In the genomic region with DNA sequence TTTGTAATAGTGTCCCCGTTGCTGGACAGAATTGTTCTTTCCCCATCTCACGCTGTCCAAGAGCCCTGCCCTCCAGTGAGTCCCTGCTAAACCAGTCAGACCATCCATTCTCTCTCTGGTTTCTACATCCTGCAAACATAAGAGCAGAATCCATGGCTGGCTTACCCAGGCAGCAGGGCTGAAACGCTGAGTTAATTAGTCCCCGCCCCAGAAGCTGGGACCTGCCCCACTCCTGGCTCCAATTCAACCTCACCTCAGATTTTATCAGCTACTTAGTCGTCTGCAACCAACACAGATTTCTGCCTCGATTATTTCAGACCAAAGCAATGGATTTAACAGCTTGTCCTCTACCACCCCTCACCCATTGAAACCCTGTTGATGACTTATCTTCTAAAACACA, we compare ENCODE assay signal across 15 mouse cellular contexts. TPM values are rescaled to one million over a fixed set of nuclear protein-coding genes. Genes with fewer than 3 reads are reported as not detected.
DNase-seq lines count a peak whose midpoint lies in the region; ATAC-seq and TF ChIP-seq lines count a peak whose summit lies in the region.
"Had no signal": no experiment of that assay in that cellular context is flagged by ENCODE, and none has a peak within 500 bp of the region (broad histone marks: within the 10 kb centered on the region; RNA-seq: fewer than 3 reads in every experiment).

No protein-coding gene starts in this region.

- H3K27me3 ChIP-seq in hindbrain, postnatal 0 days (ENCODE audit: insufficient read depth, low read length): no peaks in the 10 kb centered on the region
- no peaks in the 10 kb centered on the region for H3K27me3 ChIP-seq in hindbrain, embryonic 10.5 days (ENCODE audit: insufficient read depth, poor library complexity, severe bottlenecking)
- H3K27me3 ChIP-seq: embryonic facial prominence, embryonic 12.5 days; heart, embryonic 12.5 days; intestine, embryonic 15.5 days; neural tube, embryonic 13.5 days had no signal

- TF ChIP-seq POLR2A in brain, embryonic 14.5 days (IDR thresholded peaks at IDR 0.05; ENCODE audit: borderline replicate concordance, extremely low read depth, insufficient read depth, insufficient read length, poor library complexity, severe bottlenecking): no peak

- H3K9ac ChIP-seq in hindbrain, postnatal 0 days (replicated peaks; ENCODE audit: low read length): no peak overlapping the region
- H3K9ac ChIP-seq: embryonic facial prominence, embryonic 12.5 days; heart, embryonic 12.5 days; intestine, embryonic 15.5 days; neural tube, embryonic 13.5 days had no signal

- H3K4me3 ChIP-seq in hindbrain, postnatal 0 days (ENCODE audit: low read length): no peak overlapping the region
- H3K4me3 ChIP-seq in hindbrain, embryonic 10.5 days: no peak overlapping the region
- H3K4me3 ChIP-seq: embryonic facial prominence, embryonic 12.5 days; heart, embryonic 12.5 days; intestine, embryonic 15.5 days; neural tube, embryonic 13.5 days had no signal

- TF ChIP-seq CTCF in hindbrain, postnatal 0 days (IDR thresholded peaks at IDR 0.05; ENCODE audit: low read depth): no peak
- TF ChIP-seq CTCF in brain, embryonic 14.5 days (IDR thresholded peaks at IDR 0.05; ENCODE audit: borderline replicate concordance, extremely low read depth, insufficient read depth, insufficient read length): no peak

- H3K4me1 ChIP-seq in hindbrain, postnatal 0 days (ENCODE audit: insufficient read depth, low read length): no peaks in the 10 kb centered on the region
- no peaks in the 10 kb centered on the region for H3K4me1 ChIP-seq in hindbrain, embryonic 10.5 days (replicated peaks)
- H3K4me1 ChIP-seq: heart, embryonic 12.5 days; intestine, embryonic 15.5 days; neural tube, embryonic 13.5 days had no signal

- H3K4me2 ChIP-seq in hindbrain, postnatal 0 days (ENCODE audit: low read depth, low read length): no peak overlapping the region
- H3K4me2 ChIP-seq: embryonic facial prominence, embryonic 12.5 days; heart, embryonic 12.5 days; intestine, embryonic 15.5 days; neural tube, embryonic 13.5 days had no signal

- no peaks in the 10 kb centered on the region for H3K9me3 ChIP-seq in hindbrain, postnatal 0 days (ENCODE audit: low read length)
- H3K9me3 ChIP-seq in hindbrain, embryonic 10.5 days: no peaks in the 10 kb centered on the region
- H3K9me3 ChIP-seq: embryonic facial prominence, embryonic 12.5 days; intestine, embryonic 15.5 days; neural tube, embryonic 13.5 days had no signal

- WGBS in hindbrain, postnatal 0 days: 52% methylated on average over 6 of the region's 6 CpGs
- 67% methylated on average over 6 of the region's 6 CpGs for WGBS in hindbrain, embryonic 10.5 days

- peak; percentile 34 for DNase-seq in hindbrain, postnatal 0 days (ENCODE audit: low spot score)
- DNase-seq in hindbrain, embryonic 10.5 days (ENCODE audit: low spot score): no peak
- peak; percentile 77 for DNase-seq in brain, embryonic 14.5 days (ENCODE audit: low read depth)
- DNase-seq in kidney, adult 18-20 months: peak; percentile 18
- peak; percentile 30 to 60 for DNase-seq in kidney, postnatal 25 days
- no peak for DNase-seq in heart, adult 8-10 months (ENCODE audit: low spot score)
- no peak for DNase-seq in adrenal gland, adult 18-20 months (ENCODE audit: low spot score in 2 of 2)
- DNase-seq: adrenal gland, postnatal 14 days; cerebellum, adult 9-11 months; gastrocnemius, postnatal 25 days; retina, postnatal 1 day had no signal

- no peak overlapping the region for H3K27ac ChIP-seq in hindbrain, postnatal 0 days
- H3K27ac ChIP-seq in hindbrain, embryonic 10.5 days: no peak overlapping the region
- H3K27ac ChIP-seq: embryonic facial prominence, embryonic 12.5 days; intestine, embryonic 15.5 days; neural tube, embryonic 13.5 days had no signal

- no peak for ATAC-seq in hindbrain, postnatal 0 days
- ATAC-seq: intestine, embryonic 15.5 days had no signal

- no peaks in the 10 kb centered on the region for H3K36me3 ChIP-seq in hindbrain, postnatal 0 days (ENCODE audit: insufficient read depth, low read length)
- no peaks in the 10 kb centered on the region for H3K36me3 ChIP-seq in hindbrain, embryonic 10.5 days
- H3K36me3 ChIP-seq: heart, embryonic 12.5 days; intestine, embryonic 15.5 days; neural tube, embryonic 13.5 days had no signal

RNA-seq across cellular contexts. Expression of gene Ppp4r2, which starts 37.6 kb away (rescaled TPM):
- 23.9 and 24.5 TPM in 2 replicates for total RNA-seq in hindbrain, postnatal 0 days (2014; rRNA removed)
- polyA plus RNA-seq in hindbrain, postnatal 0 days (2015; fragmentation: Nextera tagmentation; extraction: Ambion mirVana): 9.5 and 10.9 TPM in 2 replicates
- polyA plus RNA-seq in hindbrain, embryonic 10.5 days (2016; fragmentation: Nextera tagmentation; extraction: Ambion mirVana): 17.3 and 26.5 TPM in 2 replicates
- 40.4 and 47.7 TPM in 2 replicates for polyA plus RNA-seq in brain, embryonic 14.5 days (2012; rRNA removed)
- 10 to 100 TPM; 43.9 to 49.1 (median 46.6) TPM for total RNA-seq in heart, adult 8-10 months (2022)
- total RNA-seq in adrenal gland, adult 18-20 months (2021): 10 to 100 TPM; 87.4 to 92.1 TPM

Comparison
In these comparisons a context has a peak if more than half of its experiments do, and no peak if none do; other contexts are left out.
1. DNase-seq: peak in hindbrain, postnatal 0 days (single experiment), brain, embryonic 14.5 days (single experiment), kidney, adult 18-20 months (single experiment) and kidney, postnatal 25 days (2 of 2); none in hindbrain, embryonic 10.5 days (single experiment), heart, adult 8-10 months (single experiment) and adrenal gland, adult 18-20 months (0 of 2).